Mouse (Mus musculus) liver, adult (tissue): ENCODE measurements around the gene Ccr5.

Experiments used
- GATA4 ChIP-seq: IDR thresholded peaks from 2 replicates; pipeline ENCODE4 v1.6.1; 2014; ENCODE audit warnings: mild to moderate bottlenecking, low read length; ENCODE audit not compliant: insufficient replicate concordance

Ccr5 gene

DNA sequence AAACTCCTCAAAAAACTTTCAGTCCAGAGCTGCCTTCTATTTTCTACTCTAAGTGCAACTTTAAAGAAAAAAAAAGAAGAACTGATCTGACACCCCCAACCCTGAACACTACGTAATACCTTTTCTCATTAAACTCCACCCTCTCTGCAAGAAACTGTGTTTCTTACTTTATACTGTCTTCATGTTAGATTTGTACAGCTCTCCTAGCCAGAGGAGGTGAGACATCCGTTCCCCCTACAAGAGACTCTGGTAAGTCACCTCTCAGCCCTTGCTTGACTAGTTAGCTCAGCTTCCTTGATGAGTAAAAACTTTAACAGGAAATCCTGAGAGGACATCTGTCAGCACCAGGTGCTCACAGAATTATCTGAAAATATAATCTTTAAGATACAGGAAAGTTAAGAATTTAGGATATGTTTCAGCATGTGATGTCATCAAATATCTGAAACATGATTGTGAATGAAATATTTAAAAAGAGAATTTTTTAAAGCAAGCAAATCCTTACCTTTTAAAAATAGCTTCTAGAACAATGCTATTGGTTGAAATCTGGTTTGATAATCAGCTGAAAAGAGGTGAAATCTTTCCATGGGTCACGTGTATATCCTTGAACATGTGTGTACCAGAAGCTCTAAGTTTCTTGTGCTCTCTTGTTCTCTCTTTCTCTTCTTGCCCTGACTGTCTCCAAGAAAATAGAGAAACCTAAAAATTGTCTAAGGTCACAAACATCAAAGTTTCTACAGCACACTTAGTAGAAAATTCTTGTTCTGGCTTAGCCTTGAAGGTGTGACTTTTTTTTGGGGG, at the start of gene Ccr5:
Gene Ccr5 (plus strand): TSS at position 157 of the 798 bp plus-strand sequence.
- no peak for TF ChIP-seq GATA4

DNA sequence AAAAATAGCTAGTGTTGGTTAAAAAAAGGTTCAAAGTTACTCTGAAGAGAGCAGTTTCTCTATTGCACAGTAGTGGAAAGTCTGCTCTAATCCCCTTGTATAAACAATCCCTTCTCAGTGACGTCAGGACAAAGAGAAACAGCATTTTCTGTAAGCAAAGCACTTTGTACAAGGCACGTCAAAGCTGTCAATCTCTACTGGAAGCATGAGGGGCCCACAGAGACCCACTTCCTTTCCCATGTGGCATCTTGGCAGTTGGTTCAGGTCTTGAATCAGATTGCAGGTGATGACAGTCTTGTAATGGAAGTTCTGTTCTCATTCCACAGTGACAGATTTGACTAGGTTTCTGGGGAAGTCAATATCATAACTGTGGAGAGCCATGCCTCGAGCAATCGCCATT, 41.5 kb upstream of the Ccr5 start:
- TF ChIP-seq GATA4 = no peak

DNA sequence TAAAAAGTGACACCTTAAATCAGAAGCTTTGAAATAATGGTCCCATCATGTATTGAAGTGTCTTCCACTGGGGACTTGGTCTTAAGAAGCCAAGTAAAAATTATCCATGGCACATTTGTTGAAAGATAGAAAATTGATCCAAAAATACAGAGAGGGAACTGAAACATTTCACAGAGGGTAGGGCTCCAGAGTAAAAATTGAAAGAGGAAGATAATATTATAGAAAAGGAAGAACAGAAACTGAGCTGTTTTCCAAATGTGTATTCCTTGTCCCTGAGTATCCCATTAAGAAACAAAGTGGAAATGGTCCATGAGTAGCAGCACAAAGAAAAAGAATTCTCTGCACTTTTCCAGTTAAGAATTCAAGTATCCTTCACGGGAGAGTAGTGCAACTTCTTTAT, 30.9 kb upstream of the Ccr5 start:
- no peak for TF ChIP-seq GATA4

DNA sequence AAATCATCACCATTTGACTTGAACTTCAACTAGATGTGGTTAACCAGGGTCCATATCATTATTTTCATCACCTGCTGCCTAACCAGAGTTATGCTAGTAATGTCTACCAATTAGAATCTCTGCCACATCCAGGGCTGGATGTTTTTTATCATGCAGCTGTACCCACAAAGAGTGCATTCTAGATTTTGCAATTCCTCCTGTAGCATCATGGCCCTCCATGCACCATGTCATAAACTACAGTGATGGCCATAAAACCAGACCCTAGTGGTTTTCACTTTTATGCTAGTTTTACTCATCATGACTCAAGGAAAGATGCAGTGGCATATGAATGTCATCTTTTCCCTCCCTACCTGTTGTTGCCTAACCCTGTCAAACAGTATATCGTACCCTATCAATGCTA, 22.2 kb upstream of the Ccr5 start:
- TF ChIP-seq GATA4 = no peak

DNA sequence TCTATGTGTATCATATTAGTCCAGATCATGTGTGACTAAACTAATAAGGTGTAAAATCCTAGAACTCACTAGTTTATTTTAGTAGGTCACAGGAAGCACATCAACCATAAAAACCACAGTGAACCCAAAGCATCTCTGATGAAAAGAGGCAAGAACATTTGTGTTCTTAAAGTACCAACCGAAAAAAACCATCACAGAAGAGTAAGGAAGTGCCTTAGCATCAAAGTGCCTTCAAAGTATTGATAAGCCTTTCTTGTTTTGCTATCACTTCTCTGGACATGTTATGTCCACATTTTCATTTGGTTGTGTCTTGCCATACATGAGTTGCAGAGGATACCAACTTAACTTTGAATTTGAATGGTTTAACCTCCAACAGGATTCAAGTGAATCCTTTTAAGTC, 21.0 kb upstream of the Ccr5 start:
- TF ChIP-seq GATA4 = no peak

DNA sequence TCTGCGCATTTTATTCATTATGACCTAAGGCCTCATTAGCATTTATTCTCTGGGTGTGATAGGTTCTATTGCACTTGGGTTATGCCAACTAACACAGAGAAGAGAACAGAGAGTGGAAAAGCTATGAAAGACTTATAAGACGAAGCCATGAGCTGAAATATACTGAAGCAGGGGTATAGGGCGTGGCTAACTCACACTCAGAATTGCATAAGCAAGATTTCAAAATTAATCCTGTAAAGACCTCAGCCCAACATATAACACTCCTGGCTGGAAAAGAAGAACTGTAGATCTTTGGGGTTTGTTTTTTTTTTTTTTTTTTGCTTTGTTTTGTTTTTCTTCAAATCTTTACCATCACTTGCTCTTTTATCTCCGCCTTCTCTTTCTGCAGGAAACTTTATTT, 19.6 kb upstream of the Ccr5 start, which contains the start of gene Ccr2:
Gene Ccr2 (plus strand): TSS at position 228 of the 400 bp plus-strand sequence.
- TF ChIP-seq GATA4 = no peak

DNA sequence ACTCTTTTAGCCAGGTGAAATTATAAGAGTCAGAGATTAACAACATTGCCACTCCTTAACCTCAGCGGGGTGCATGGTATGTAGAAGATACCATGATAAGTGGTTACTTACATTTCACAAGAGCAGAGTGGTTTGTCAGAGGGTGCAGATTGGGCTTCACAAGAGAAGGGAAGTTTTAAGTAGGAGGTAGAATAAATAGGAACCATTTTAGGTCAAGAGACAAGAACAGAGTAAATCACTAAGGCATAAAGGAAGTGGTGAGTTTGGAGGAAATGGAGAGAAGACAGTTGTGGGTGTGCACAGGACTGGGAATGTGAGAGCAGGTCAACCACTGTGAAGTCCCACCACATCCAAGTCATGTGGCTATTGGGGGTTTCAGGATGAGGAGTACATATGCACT, 18.1 kb upstream of the Ccr5 start:
- TF ChIP-seq GATA4 = no peak

DNA sequence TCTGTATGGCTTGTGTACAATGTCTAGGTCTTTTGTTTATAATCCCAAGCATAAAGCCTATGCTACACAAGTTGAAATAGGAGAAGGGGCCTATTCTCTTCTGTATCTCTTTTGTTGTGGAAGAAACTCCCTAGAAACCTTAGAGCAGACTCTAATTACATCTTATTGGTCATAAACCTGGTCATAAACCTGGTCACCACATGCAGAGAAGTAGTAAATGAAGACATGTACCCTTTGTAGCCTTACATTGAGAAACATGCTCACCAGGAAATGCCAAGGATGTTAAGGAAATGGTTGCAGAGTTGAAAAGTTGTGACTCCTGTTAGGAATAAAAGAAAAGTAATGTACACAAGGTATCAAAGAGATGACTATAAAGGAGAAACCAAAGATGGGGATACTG, 16.1 kb upstream of the Ccr5 start:
- TF ChIP-seq GATA4 = no peak

DNA sequence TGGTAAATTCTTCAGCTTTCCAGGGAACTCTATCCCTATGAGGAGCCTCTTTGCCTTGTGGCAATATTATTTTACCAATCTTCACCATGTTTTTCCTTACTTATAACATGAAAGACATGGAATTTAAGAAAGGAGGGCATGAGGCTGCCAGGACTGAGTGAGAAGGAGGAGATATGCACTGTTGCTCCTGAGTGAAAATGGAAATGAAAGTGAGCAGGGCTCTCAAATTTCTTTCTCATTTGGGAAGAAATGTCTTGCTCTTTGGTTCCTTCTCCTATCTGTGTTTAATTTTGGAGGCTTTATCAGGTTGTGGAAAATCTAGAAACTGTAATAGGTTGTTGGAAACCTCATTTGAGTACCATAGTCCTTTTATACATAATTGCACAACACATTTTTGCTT, 14.1 kb upstream of the Ccr5 start:
- TF ChIP-seq GATA4 = no peak

DNA sequence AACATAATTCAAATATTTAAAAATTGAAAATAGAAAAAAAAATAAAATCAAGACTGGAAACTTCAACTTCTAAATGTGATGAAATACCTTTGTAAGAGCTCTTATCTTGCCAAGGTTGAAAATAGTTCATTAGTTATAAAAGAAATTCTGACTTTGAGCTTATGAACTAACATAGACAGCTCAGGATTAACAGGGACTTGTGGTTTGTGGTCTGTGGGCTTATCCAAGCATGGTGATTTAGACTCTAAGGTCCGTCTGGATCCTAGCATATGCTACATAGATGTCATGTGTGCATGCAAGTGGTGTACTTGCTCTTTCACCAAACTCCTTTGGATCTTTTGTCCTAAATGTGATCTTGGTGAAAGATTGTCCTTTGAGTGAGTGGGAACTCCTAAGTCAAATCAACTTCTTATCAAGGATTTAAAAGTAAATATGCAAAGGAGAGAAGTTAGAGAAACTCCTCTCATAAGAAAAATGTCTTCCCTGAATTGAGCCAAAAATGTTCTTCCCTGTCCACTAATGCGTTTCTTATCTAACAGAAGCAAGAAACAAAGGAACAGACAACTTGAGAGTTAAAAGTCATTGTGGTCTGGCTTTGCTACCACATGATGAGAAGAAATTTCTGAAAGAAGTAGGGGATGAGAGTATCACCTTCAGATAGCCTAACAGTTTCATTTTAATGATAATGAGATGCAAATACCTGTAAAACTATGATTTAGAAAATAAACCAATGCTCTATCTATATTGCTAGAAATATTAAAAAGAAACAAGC, 12.8 kb upstream of the Ccr5 start:
- no peak for TF ChIP-seq GATA4

DNA sequence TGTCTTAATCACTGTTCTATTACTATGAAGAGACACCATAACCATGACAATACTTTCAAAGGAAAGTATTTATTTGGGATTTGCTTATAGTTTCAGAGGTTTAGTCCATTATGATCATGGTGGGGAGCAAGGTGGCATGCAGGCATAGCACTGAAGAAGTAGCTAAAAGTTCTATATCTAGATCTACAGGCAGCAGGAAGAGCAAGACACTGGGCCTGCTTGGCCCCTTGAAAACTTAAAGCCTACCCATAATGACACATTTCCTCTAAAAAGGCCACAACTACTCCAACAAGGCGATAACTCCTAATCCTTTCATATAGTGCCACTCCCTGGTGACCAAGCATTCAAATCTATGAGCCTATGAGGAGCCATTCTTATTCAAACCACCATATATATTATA, 9.3 kb upstream of the Ccr5 start:
- TF ChIP-seq GATA4 = no peak

DNA sequence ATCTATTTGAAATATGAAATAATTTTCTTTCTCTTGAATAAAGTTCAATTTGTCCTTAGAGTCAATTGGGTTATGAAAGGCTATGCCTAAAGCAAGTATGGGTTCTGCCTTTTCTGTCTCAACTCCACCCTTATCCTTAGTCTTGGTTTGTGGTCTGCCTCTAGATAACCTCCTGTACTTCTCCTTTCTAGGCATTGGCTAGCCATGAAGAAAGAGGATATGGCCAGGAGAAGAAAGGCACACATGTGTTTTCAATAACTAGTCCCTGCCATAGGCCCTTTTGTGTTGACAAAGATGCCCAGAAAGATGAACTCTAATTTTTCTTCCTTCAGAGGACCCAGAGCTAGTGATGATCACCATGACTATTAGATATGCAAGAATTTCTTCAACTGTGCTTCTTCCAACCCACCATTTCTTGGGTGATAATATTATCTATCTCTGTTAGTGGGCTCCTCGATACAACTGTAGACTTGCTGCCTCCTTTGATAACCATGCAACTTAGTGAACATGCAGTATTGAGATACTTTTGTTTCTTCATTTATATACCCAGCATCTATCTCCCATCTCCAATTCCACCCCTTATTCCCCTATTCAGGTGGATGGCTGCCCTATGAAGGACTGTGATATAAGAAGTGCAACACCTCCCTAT, 8.6 kb upstream of the Ccr5 start:
- no peak for TF ChIP-seq GATA4

DNA sequence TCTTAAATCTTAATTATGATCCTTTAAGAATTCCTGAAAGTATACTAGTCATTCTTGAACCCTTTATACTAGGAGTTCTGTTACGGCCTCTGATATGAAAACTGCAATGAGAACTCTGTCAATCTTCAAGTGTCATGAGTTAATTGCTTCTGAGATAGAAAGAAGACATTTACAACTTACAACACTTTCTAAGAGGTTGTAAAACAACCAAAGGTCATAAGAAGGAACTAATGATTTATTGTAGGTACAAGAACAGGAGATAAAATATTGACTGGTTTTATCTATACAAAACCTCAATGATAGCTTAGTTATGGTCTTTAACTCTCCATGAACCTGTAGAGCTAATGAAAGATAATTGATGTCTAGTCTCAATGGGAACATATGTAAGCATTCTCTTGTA, 7.6 kb upstream of the Ccr5 start:
- no peak for TF ChIP-seq GATA4

DNA sequence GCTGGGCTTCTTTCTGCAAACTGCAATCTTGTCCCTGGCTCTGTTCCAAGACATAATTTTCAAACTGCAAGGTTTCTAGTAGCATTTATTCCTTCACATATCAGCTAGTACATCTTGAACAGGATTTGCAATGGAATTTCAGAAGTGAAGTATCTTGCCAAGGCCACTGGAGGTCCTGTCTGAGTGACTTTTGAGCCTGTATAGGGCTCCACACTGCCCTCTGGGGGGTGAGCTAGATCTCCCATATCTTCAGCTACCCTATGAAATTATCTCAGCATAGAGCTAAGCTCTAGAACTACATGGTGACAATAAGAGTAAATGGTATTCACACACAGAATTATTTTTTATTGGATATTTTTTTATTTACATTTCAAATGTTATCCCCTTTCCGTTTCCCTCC, 2.9 kb upstream of the Ccr5 start:
- TF ChIP-seq GATA4 = no peak

DNA sequence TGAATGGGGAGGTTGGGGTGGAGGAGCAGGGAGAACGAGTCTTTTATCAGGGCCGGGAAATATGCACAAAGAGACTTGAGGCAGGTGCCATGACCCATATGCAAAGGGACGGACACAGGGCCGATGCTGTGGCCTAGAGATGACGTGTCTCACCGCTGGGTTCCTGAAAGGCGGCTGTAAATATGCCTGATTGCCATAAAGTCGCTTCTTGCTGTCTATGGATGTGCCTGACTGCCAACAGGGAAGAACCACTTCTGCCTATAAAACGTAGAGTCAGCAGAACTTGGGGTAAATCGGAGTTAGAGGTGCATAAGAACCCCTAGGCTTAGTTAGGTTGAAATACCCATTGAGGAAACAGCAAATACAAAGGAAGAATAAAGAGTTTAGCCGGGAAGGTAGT, 4.2 kb downstream of the Ccr5 start:
- no peak for TF ChIP-seq GATA4

DNA sequence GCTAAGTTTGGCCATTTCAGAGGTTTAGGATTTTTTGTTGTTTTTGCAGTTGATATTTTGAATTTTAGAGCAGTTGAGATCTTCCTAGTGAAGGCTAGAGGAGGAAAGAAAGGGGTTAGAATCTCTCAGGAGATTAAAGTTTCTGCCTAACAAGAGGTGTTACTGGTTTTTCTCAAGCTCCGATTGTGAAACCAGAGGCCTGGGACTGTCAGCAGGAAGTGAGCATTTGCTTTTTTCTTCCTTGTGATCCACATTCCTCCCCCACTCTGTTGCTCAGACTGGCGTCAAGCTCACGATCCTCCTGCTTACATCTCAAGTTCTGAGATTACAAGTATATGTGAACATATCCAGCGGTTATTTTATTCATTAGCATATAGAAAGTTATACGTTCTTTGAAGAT, 5.0 kb downstream of the Ccr5 start:
- TF ChIP-seq GATA4 = no peak
